Mouse (Mus musculus): ENCODE measurements around the gene Sars2.

DNA sequence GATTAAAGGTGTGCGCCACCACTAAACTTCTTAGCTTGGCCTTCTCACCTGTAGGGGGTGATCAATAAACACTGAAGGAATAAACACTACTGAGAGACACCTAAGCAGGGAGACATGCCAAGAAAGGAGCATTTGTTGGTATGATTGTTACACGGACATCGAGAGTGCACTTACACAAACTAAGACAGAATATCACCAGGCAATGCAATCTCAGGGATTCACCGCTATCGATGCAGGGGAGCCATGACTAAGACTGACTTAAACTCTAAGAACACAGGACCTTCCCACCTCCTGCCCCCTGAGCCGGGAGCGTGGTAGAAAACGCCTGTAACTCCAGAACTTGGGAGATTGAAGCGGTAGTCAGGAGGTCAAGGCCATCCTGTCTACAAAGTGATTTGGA, 843 bp upstream of the Sars2 start:
- TF ChIP-seq FLI1 (IDR thresholded peaks at IDR 0.05; ENCODE audit: low read length) (no peak), GATA1 (IDR thresholded peaks at IDR 0.05; ENCODE audit: borderline replicate concordance, low read length) (no peak)

Data from megakaryocyte, embryonic 14.5 days (primary cell).